Mouse (Mus musculus): Measurements from ENCODE around the gene Susd4. TPM values are rescaled to one million over a fixed set of nuclear protein-coding genes. Genes with fewer than 3 reads are reported as not detected.

Gene Susd4
- polyA plus RNA-seq, 1 experiment from 2014 or later = 13.1 TPM

DNA sequence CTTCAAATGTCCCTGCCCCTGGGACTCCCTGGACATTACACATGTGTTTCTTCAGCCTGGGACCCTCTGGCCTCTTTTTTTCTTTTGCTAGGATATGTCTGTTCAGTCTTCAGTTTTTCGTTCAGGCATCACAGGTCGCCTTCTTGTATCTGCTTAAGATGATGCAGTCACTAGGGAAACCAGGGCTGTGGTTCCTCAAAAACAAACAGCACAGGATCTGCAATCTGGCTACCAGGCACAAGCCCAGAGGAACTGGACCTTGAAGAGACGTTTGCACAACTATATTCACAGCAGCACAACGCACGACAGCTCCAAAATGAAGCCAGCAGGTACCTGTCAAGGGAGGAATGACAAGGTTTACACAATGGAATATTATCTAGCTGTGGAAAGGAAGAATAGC, 145.9 kb downstream of the Susd4 start:
- no peak for ATAC-seq (replicated peaks; ENCODE audit: insufficient number of reproducible peaks, low FRiP score, low TSS enrichment, low read depth)
- Histone ChIP-seq H3K4me2 (ENCODE audit: low read depth, low read length) (no peak overlapping the region), H3K4me3 (ENCODE audit: low read depth, low read length) (no peak overlapping the region), H3K27ac (replicated peaks; ENCODE audit: low read depth, low read length) (no peak overlapping the region), H3K4me1 (ENCODE audit: control insufficient read depth, insufficient read depth, low read length) (peaks cover 3% of the 10 kb centered on the region; the same call in 1 of the 2 replicates), H3K9ac (replicated peaks; ENCODE audit: low read length) (no peak overlapping the region), H3K36me3 (replicated peaks; ENCODE audit: control insufficient read depth, insufficient read depth, low read depth, low read length) (no peaks in the 10 kb centered on the region), H3K9me3 (replicated peaks; ENCODE audit: control insufficient read depth, low read length) (no peaks in the 10 kb centered on the region; the same call in 1 of the 2 replicates), H3K27me3 (ENCODE audit: control insufficient read depth, insufficient read depth, low read length) (no peaks in the 10 kb centered on the region)
- WGBS = 80% methylated on average over 5 of the region's 5 CpGs
- DNase-seq (ENCODE audit: low spot score) = no peak

DNA sequence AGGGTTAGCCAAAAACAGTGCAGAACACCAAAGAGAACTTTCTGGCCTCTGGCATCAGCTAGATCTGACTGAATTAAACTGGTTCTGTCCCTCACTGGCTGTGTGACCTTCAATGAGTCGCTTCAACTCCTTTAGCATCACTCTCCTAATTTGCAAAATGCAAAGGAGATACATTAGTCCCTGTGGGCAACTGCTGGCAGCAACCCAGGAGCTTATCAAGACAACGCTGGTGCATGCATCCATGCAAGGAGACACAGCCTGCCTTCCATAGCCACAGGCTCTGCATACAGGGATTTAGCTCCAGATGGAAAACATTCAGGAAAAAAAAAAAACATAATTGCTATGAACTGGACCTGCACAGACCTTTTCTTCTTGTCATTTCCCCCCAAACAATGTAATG, 148.9 kb downstream of the Susd4 start:
- H3K27ac ChIP-seq (replicated peaks; ENCODE audit: low read depth, low read length) = no peak overlapping the region
- ATAC-seq (replicated peaks; ENCODE audit: insufficient number of reproducible peaks, low FRiP score, low TSS enrichment, low read depth) = no peak
- H3K9me3 ChIP-seq (replicated peaks; ENCODE audit: control insufficient read depth, low read length) = no peaks in the 10 kb centered on the region; the same call in 1 of the 2 replicates
- H3K4me3 ChIP-seq (ENCODE audit: low read depth, low read length) = no peak overlapping the region
- H3K27me3 ChIP-seq (ENCODE audit: control insufficient read depth, insufficient read depth, low read length) = no peaks in the 10 kb centered on the region
- H3K4me1 ChIP-seq (ENCODE audit: control insufficient read depth, insufficient read depth, low read length) = peaks cover 3% of the 10 kb centered on the region; the same call in 1 of the 2 replicates
- no peak overlapping the region for H3K4me2 ChIP-seq (ENCODE audit: low read depth, low read length)
- H3K36me3 ChIP-seq (replicated peaks; ENCODE audit: control insufficient read depth, insufficient read depth, low read depth, low read length) = no peaks in the 10 kb centered on the region
- 58% methylated on average over 2 of the region's 2 CpGs for WGBS
- H3K9ac ChIP-seq (replicated peaks; ENCODE audit: low read length) = no peak overlapping the region
- no peak for DNase-seq (ENCODE audit: low spot score)

DNA sequence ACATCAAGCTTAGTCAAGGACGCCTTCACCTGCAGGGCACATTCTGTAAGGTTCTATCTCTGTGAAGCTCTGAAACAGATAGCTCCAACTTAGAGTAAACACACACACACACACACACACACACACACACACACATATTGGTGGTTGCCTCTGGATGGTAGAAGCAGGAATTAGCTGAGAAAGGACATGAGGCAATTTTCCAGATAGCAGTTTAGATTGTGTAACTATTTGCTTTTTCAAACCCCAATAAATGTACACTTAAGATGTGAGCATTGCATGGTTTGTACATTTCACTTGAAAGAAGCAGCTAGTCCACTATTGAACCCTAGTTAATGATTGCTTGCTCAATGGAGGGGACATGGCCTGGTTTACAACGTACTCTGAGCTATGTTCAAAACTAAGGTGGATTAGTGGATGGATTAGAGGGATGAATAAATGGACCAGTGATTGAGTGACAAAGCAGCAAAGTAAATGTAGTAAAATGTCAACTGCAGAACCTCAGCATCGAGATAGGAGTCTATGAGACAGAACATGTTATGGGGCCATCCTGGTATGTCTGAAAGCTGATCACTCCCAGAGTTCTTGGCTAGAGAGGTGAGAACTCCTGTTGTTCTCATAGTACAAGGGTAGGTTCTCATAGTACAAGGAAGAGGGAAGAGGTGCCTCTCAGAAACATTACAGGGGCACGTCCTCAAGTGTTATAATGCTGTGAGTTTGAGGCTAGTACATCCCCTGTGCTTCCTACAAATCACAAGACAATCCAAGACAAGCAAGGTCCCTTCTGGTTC, 150.7 kb downstream of the Susd4 start:
- no peak overlapping the region for H3K27ac ChIP-seq (replicated peaks; ENCODE audit: low read depth, low read length)
- ATAC-seq (replicated peaks; ENCODE audit: insufficient number of reproducible peaks, low FRiP score, low TSS enrichment, low read depth) (no peak), DNase-seq (ENCODE audit: low spot score) (no peak)
- WGBS = 91% methylated on average over 4 of the region's 4 CpGs
- H3K27me3 ChIP-seq (ENCODE audit: control insufficient read depth, insufficient read depth, low read length) = no peaks in the 10 kb centered on the region
- no peaks in the 10 kb centered on the region for H3K36me3 ChIP-seq (replicated peaks; ENCODE audit: control insufficient read depth, insufficient read depth, low read depth, low read length)
- no peak overlapping the region for H3K9ac ChIP-seq (replicated peaks; ENCODE audit: low read length)
- no peak overlapping the region for H3K4me2 ChIP-seq (ENCODE audit: low read depth, low read length)
- H3K9me3 ChIP-seq (replicated peaks; ENCODE audit: control insufficient read depth, low read length) = no peaks in the 10 kb centered on the region; the same call in 1 of the 2 replicates
- no peak overlapping the region for H3K4me3 ChIP-seq (ENCODE audit: low read depth, low read length)
- H3K4me1 ChIP-seq (ENCODE audit: control insufficient read depth, insufficient read depth, low read length) = no peaks in the 10 kb centered on the region

DNA sequence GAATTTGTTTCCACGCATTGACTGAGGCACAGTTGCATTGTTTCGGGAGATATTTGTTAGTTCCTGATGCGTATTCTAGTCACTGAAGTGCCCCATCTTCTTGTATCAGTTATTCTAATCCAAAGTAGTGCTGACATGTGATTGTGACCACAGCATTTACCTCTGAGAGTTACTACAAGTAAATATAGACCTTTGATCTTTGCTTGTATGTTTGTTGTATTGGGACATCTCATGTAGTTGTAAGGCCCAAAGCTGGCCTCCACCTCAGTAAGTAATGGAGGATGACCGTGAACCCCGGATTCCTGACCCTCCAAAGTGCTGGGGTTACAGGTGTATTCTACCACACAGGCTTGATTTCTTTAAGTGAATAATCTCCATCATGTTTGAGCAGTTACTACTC, 152.5 kb downstream of the Susd4 start:
- no peaks in the 10 kb centered on the region for H3K27me3 ChIP-seq (ENCODE audit: control insufficient read depth, insufficient read depth, low read length)
- WGBS = 94% methylated on average over 5 of the region's 5 CpGs
- no peak for ATAC-seq (replicated peaks; ENCODE audit: insufficient number of reproducible peaks, low FRiP score, low TSS enrichment, low read depth)
- H3K4me2 ChIP-seq (ENCODE audit: low read depth, low read length) = no peak overlapping the region
- no peak overlapping the region for H3K27ac ChIP-seq (replicated peaks; ENCODE audit: low read depth, low read length)
- H3K4me3 ChIP-seq (ENCODE audit: low read depth, low read length) = no peak overlapping the region
- H3K9me3 ChIP-seq (replicated peaks; ENCODE audit: control insufficient read depth, low read length) = no peaks in the 10 kb centered on the region; the same call in 1 of the 2 replicates
- H3K4me1 ChIP-seq (ENCODE audit: control insufficient read depth, insufficient read depth, low read length) = no peaks in the 10 kb centered on the region
- H3K9ac ChIP-seq (replicated peaks; ENCODE audit: low read length) = no peak overlapping the region
- H3K36me3 ChIP-seq (replicated peaks; ENCODE audit: control insufficient read depth, insufficient read depth, low read depth, low read length) = no peaks in the 10 kb centered on the region
- no peak for DNase-seq (ENCODE audit: low spot score)

DNA sequence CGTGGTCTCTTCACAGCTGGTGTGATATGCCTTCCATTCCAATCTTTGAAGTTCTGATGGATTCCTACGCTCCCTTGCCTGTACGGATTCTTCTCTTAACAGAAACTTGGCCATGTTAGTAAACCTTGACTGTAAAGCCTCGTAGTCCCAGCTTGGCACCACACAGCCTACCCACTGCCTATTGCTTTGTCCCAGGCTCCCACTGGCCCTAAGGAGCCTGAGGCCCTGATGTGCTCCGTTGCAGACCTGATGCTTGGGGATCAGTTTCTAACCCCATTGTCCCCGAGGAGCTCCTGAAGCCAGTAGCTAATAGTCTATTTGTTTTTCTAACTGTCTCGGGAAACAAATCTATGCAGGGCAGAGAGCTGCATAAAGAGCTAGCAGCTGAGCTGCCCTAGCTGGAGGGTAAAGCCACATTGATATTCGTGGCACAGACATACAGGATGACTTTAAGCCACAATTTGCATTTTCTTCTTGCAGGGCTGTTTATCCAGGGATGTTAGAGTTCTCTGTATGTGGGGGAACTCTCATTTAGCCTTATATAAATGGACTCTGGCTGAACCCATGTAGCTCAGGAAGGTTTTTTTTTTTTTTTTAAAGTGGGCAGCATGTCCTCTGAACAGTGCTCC, 155.2 kb downstream of the Susd4 start:
- Histone ChIP-seq H3K4me2 (ENCODE audit: low read depth, low read length) (no peak overlapping the region), H3K4me1 (ENCODE audit: control insufficient read depth, insufficient read depth, low read length) (no peaks in the 10 kb centered on the region), H3K27ac (replicated peaks; ENCODE audit: low read depth, low read length) (no peak overlapping the region), H3K9me3 (replicated peaks; ENCODE audit: control insufficient read depth, low read length) (no peaks in the 10 kb centered on the region), H3K27me3 (ENCODE audit: control insufficient read depth, insufficient read depth, low read length) (no peaks in the 10 kb centered on the region), H3K4me3 (ENCODE audit: low read depth, low read length) (no peak overlapping the region), H3K36me3 (replicated peaks; ENCODE audit: control insufficient read depth, insufficient read depth, low read depth, low read length) (no peaks in the 10 kb centered on the region), H3K9ac (replicated peaks; ENCODE audit: low read length) (no peak overlapping the region)
- DNase-seq (ENCODE audit: low spot score) (peak; percentile 7), ATAC-seq (replicated peaks; ENCODE audit: insufficient number of reproducible peaks, low FRiP score, low TSS enrichment, low read depth) (no peak)
- 37% methylated on average over 8 of the region's 8 CpGs for WGBS

DNA sequence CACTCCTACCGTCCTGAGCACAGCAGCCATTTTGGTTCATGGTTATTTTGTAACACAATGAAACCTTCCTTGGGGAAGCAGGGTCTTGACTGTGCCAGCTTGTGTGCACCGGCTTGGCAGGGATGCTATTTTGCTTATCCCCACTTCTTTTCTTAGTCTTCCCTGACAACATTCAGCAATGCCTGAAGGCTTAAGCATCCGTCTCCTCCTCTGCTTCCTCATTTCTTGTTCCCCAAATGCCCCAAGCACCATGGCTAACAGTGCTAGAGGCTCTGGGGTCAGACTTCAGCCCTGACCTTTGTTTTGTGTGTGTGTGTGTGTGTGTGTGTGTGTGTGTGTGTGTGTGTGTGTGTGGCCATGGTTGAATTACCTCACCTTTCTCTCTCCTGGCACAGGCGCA, 159.2 kb downstream of the Susd4 start:
- no peaks in the 10 kb centered on the region for H3K36me3 ChIP-seq (replicated peaks; ENCODE audit: control insufficient read depth, insufficient read depth, low read depth, low read length)
- DNase-seq (ENCODE audit: low spot score) (no peak), ATAC-seq (replicated peaks; ENCODE audit: insufficient number of reproducible peaks, low FRiP score, low TSS enrichment, low read depth) (no peak)
- no peak overlapping the region for H3K9ac ChIP-seq (replicated peaks; ENCODE audit: low read length)
- no peak overlapping the region for H3K27ac ChIP-seq (replicated peaks; ENCODE audit: low read depth, low read length)
- 63% methylated on average over 4 of the region's 4 CpGs for WGBS
- H3K4me1 ChIP-seq (ENCODE audit: control insufficient read depth, insufficient read depth, low read length) = no peaks in the 10 kb centered on the region
- no peaks in the 10 kb centered on the region for H3K27me3 ChIP-seq (ENCODE audit: control insufficient read depth, insufficient read depth, low read length)
- H3K9me3 ChIP-seq (replicated peaks; ENCODE audit: control insufficient read depth, low read length) = no peaks in the 10 kb centered on the region
- no peak overlapping the region for H3K4me3 ChIP-seq (ENCODE audit: low read depth, low read length)
- no peak overlapping the region for H3K4me2 ChIP-seq (ENCODE audit: low read depth, low read length)

DNA sequence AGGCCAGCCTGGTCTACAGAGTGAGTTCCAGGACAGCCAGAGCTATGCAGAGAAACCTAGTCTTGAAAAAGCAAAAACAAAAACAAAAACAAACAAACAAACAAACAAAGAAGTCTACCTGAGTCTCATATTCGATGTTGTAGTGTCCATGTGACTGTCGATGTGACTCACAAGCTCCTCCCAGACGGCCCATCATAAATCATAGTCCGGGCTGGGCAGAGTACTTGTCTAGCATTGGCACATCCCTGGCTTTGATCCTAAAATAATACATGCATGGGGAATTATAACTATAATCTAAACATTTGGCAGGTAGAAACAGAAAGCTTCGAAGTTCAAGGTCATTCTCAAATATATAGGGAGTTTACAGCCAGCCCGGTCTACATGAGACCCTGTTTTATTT, 162.8 kb downstream of the Susd4 start:
- ATAC-seq (replicated peaks; ENCODE audit: insufficient number of reproducible peaks, low FRiP score, low TSS enrichment, low read depth) (no peak), DNase-seq (ENCODE audit: low spot score) (no peak)
- Histone ChIP-seq H3K27me3 (ENCODE audit: control insufficient read depth, insufficient read depth, low read length) (no peaks in the 10 kb centered on the region), H3K4me2 (ENCODE audit: low read depth, low read length) (no peak overlapping the region), H3K4me1 (ENCODE audit: control insufficient read depth, insufficient read depth, low read length) (no peaks in the 10 kb centered on the region), H3K27ac (replicated peaks; ENCODE audit: low read depth, low read length) (no peak overlapping the region), H3K36me3 (replicated peaks; ENCODE audit: control insufficient read depth, insufficient read depth, low read depth, low read length) (no peaks in the 10 kb centered on the region), H3K9me3 (replicated peaks; ENCODE audit: control insufficient read depth, low read length) (no peaks in the 10 kb centered on the region), H3K9ac (replicated peaks; ENCODE audit: low read length) (no peak overlapping the region), H3K4me3 (ENCODE audit: low read depth, low read length) (no peak overlapping the region)
- WGBS = 90% methylated on average over 6 of the region's 6 CpGs

Data from embryonic facial prominence, embryonic 11.5 days (tissue).